Mouse (Mus musculus) Muller cell, postnatal 12 days (primary cell): ENCODE results near the gene Pde4d.

Experiments
- DNase-seq: peaks from one replicate; pipeline ENCODE4 v3.0.0-alpha.2; 2015; ENCODE audit errors: inconsistent ontology term

The Pde4d gene

GRCm38 (mm10) chr13:108449116-108450097, at the start of gene Pde4d:
Gene Pde4d, plus strand, starts transcription at chr13:108449948.
- no peak for DNase-seq

GRCm38 (mm10) chr13:108403197-108403596, 46.6 kb upstream of the Pde4d start:
- DNase-seq, result no peak

- DNase-seq, result no peak
These were observed 45.4 kb upstream of the Pde4d start for GRCm38 (mm10) chr13:108404372-108404771.

GRCm38 (mm10) chr13:108415464-108415863, 34.3 kb upstream of the Pde4d start:
- DNase-seq, result peak; percentile 73

- DNase-seq, result no peak
These were observed 30.8 kb upstream of the Pde4d start for GRCm38 (mm10) chr13:108418741-108419507.

- no peak for DNase-seq
These were observed 23.4 kb upstream of the Pde4d start for GRCm38 (mm10) chr13:108426322-108426721.

- no peak for DNase-seq
These were observed 20.9 kb upstream of the Pde4d start for GRCm38 (mm10) chr13:108428809-108429208.

GRCm38 (mm10) chr13:108429623-108430022, 20.1 kb upstream of the Pde4d start:
- DNase-seq, result no peak

- DNase-seq, result no peak
These were observed 18.0 kb upstream of the Pde4d start for GRCm38 (mm10) chr13:108431776-108432175.

- DNase-seq, result no peak
These were observed 14.1 kb upstream of the Pde4d start for GRCm38 (mm10) chr13:108435687-108436086.

GRCm38 (mm10) chr13:108437424-108437823, 12.3 kb upstream of the Pde4d start:
- no peak for DNase-seq

- no peak for DNase-seq
These were observed 10.7 kb upstream of the Pde4d start for GRCm38 (mm10) chr13:108439012-108439411.

- no peak for DNase-seq
These were observed 1.3 kb upstream of the Pde4d start for GRCm38 (mm10) chr13:108448348-108448931.

- no peak for DNase-seq
These were observed 1.4 kb downstream of the Pde4d start for GRCm38 (mm10) chr13:108451122-108451521.

GRCm38 (mm10) chr13:108453064-108453919, 3.5 kb downstream of the Pde4d start:
- peak; percentile 20 for DNase-seq

- DNase-seq, result no peak
These were observed 12.8 kb downstream of the Pde4d start for GRCm38 (mm10) chr13:108462518-108462917.

GRCm38 (mm10) chr13:108465755-108466154, 16.0 kb downstream of the Pde4d start:
- DNase-seq, result no peak

- no peak for DNase-seq
These were observed 17.3 kb downstream of the Pde4d start for GRCm38 (mm10) chr13:108467046-108467445.

GRCm38 (mm10) chr13:108480451-108480850, 30.7 kb downstream of the Pde4d start:
- peak; percentile 53 for DNase-seq

- no peak for DNase-seq
These were observed 35.3 kb downstream of the Pde4d start for GRCm38 (mm10) chr13:108485036-108485435.

GRCm38 (mm10) chr13:108487066-108487465, 37.3 kb downstream of the Pde4d start:
- DNase-seq, result no peak
